Mouse (Mus musculus) heart, postnatal 0 days (tissue): ENCODE results near the gene Rufy4. TPM values are rescaled to one million over a fixed set of nuclear protein-coding genes. Genes with fewer than 3 reads are reported as not detected.

Experiments used
- ATAC-seq: fragments of 200-750 bp; cut with Nextera tagmentation; 2 replicates; pipeline ENCODE4 v1.8.0; 2017; ENCODE audit warnings: low read depth, moderate number of reproducible peaks, moderate library complexity; ENCODE audit not compliant: insufficient read depth
- DNase-seq: peaks from one replicate; pipeline ENCODE4 v3.0.0-alpha.2; 2016; ENCODE audit warnings: low spot score
- H3K27ac ChIP-seq: fragments of 300-500 bp; sonication (generic); 2 replicates; pipeline ENCODE4 v1.5.1; 2014; ENCODE audit warnings: low read depth, mild to moderate bottlenecking
- H3K27me3 ChIP-seq: fragments of 300-500 bp; sonication (generic); 2 replicates; pipeline ENCODE4 v1.6.1; 2014; ENCODE audit warnings: low read length, mixed read lengths; ENCODE audit not compliant: control insufficient read depth, insufficient read depth
- H3K36me3 ChIP-seq: fragments of 300-500 bp; sonication (generic); replicated peaks from 2 replicates; pipeline ENCODE4 v1.6.1; 2014; ENCODE audit warnings: low read length, mixed read lengths; ENCODE audit not compliant: control insufficient read depth, insufficient read depth
- H3K4me1 ChIP-seq: fragments of 300-500 bp; sonication (generic); 2 replicates; pipeline ENCODE4 v1.6.1; 2014; ENCODE audit warnings: antibody characterized with exemption; ENCODE audit not compliant: control insufficient read depth, insufficient read depth
- H3K4me2 ChIP-seq: fragments of 300-500 bp; sonication (generic); 2 replicates; pipeline ENCODE4 v1.6.1; 2014; ENCODE audit warnings: low read depth, mild to moderate bottlenecking, low read length, moderate library complexity
- H3K4me3 ChIP-seq: fragments of 300-500 bp; sonication (generic); 2 replicates; pipeline ENCODE4 v1.5.1; 2014; ENCODE audit warnings: low read depth, low read length
- H3K9ac ChIP-seq: fragments of 300-500 bp; sonication (generic); replicated peaks from 2 replicates; pipeline ENCODE4 v1.6.1; 2014; ENCODE audit warnings: low read depth, low read length, mixed read lengths
- H3K9me3 ChIP-seq: fragments of 300-500 bp; sonication (generic); replicated peaks from 2 replicates; pipeline ENCODE4 v1.6.1; 2016; ENCODE audit warnings: low read length; ENCODE audit not compliant: control insufficient read depth
- CTCF ChIP-seq: IDR thresholded peaks from 2 replicates; pipeline ENCODE4 v1.5.1; 2016; ENCODE audit warnings: antibody characterized with exemption, control low read depth, low read depth
- EP300 ChIP-seq: IDR thresholded peaks from 2 replicates; pipeline ENCODE4 v1.6.1; 2016; ENCODE audit warnings: antibody characterized with exemption, low read depth
- WGBS: fragments of 180-500 bp; shearing (Covaris S2); extraction: QIAGEN DNeasy Blood & Tissue Kit; methylation state at CpG from one replicate; pipeline ENCODE4 v1.1.7; 2014; 5-methylcytosine and 5-hydroxymethylcytosine counted together
- polyA plus RNA-seq: library from polyadenylated mRNA; unstranded; fragments of >200 nt; fragmentation: Nextera tagmentation; extraction: Ambion mirVana; gene quantifications from 2 replicates; pipeline ENCODE4 v1.2.1, GENCODE M21; 2015
- total RNA-seq: library from RNA; depleted of rRNA; stranded (reverse); fragments of >200 nt; gene quantifications from 2 replicates; pipeline ENCODE4 v1.2.3, GENCODE M21; 2014; ENCODE audit warnings: low replicate concordance

Gene Rufy4
- total and polyA plus RNA-seq, 2 experiments from 2014 or later: 0.37 TPM; not detected in 1

GRCm38 (mm10) chr1:74084065-74084705 lies 41.2 kb upstream of the Rufy4 start:
- Histone ChIP-seq H3K36me3 (no peaks in the 10 kb centered on the region), H3K27me3 (no peaks in the 10 kb centered on the region)
- peak; percentile 16; the same call in 1 of the 2 replicates for ATAC-seq

DNA sequence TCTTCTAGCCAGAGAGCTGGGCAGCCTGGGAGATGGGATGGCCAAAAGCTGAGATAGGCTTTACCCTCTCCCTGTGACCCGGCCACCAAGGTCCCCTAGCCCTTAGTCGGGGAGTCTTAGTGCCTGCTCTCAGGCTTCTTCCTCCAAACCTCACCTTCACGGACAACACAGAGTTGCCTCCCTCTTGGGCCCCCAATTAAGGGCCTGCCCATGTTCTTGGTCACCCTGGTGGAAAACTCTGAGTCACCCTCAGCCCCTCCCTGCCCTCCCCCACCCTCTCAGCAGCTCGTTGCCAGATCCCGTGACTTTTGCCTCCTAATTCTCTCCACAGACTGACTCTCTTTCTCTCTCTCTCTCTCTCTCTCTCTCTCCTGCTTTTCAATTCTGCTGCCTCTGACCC lies 40.6 kb upstream of the Rufy4 start:
- Histone ChIP-seq H3K27me3 (no peaks in the 10 kb centered on the region), H3K4me3 (no peak overlapping the region), H3K27ac (peak overlapping the region; percentile 32), H3K9ac (no peak overlapping the region), H3K36me3 (no peaks in the 10 kb centered on the region), H3K4me1 (peaks cover 26% of the 10 kb centered on the region), H3K4me2 (no peak overlapping the region), H3K9me3 (no peaks in the 10 kb centered on the region)
- no peak for TF ChIP-seq CTCF
- no peak for TF ChIP-seq EP300
- 52% methylated on average over 5 of the region's 5 CpGs for WGBS
- DNase-seq: no peak
- ATAC-seq: peak; percentile 34

More at GRCm38 (mm10) chr1:74084065-74084705, 41.2 kb upstream of the Rufy4 start:
- no peak overlapping the region for H3K4me2 ChIP-seq
- 64% methylated on average over 6 of the region's 6 CpGs for WGBS
- H3K9ac ChIP-seq: no peak overlapping the region
- H3K4me1 ChIP-seq: peaks cover 26% of the 10 kb centered on the region
- TF ChIP-seq EP300 (no peak), CTCF (no peak)
- no peaks in the 10 kb centered on the region for H3K9me3 ChIP-seq
- H3K27ac ChIP-seq: peak overlapping the region; percentile 5
- H3K4me3 ChIP-seq: no peak overlapping the region
- no peak for DNase-seq

DNA sequence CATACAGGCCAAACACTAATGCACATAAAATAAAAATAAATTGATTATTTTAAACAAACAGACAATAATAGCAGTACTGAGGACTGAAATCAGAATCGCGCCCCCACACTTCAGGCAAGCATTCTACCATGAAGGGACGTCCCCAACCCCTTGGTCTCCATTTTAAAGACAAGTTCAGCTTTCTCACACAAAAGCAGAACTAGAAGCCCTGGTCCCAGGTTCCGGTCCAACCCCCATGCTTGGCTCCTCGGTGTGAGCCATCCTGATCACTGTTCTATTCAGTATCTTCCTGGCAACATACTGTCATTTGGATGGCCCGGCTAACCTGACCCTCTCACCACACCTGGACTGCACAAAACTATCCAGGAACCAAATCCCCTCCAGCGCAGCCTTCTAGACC lies 39.8 kb upstream of the Rufy4 start:
- Histone ChIP-seq H3K9ac (no peak overlapping the region), H3K4me2 (no peak overlapping the region), H3K9me3 (no peaks in the 10 kb centered on the region), H3K4me3 (no peak overlapping the region), H3K27ac (no peak overlapping the region), H3K27me3 (no peaks in the 10 kb centered on the region), H3K4me1 (peaks cover 26% of the 10 kb centered on the region), H3K36me3 (no peaks in the 10 kb centered on the region)
- 94% methylated on average over 7 of the region's 7 CpGs for WGBS
- ATAC-seq (no peak), DNase-seq (no peak)
- no peak for TF ChIP-seq CTCF
- TF ChIP-seq EP300: no peak

- Histone ChIP-seq H3K36me3 (no peaks in the 10 kb centered on the region), H3K4me3 (no peak overlapping the region), H3K9ac (no peak overlapping the region), H3K4me2 (no peak overlapping the region), H3K27me3 (no peaks in the 10 kb centered on the region), H3K9me3 (no peaks in the 10 kb centered on the region), H3K27ac (no peak overlapping the region), H3K4me1 (peaks cover 33% of the 10 kb centered on the region)
- 63% methylated on average over 1 of the region's 1 CpGs for WGBS
- ATAC-seq (no peak), DNase-seq (no peak)
- no peak for TF ChIP-seq CTCF
- TF ChIP-seq EP300: no peak
Observed at GRCm38 (mm10) chr1:74088569-74088968, 36.8 kb upstream of the Rufy4 start.

- Histone ChIP-seq H3K4me1 (peaks cover 36% of the 10 kb centered on the region), H3K4me3 (peak overlapping the region; percentile 21), H3K9ac (no peak overlapping the region), H3K4me2 (peak overlapping the region; percentile 26; the same call in 1 of the 2 replicates), H3K9me3 (no peaks in the 10 kb centered on the region), H3K36me3 (no peaks in the 10 kb centered on the region), H3K27me3 (no peaks in the 10 kb centered on the region), H3K27ac (no peak overlapping the region)
- DNase-seq (no peak), ATAC-seq (no peak)
- TF ChIP-seq CTCF: no peak
- TF ChIP-seq EP300: no peak
- 61% methylated on average over 7 of the region's 7 CpGs for WGBS
Observed at GRCm38 (mm10) chr1:74090329-74090728, 35.0 kb upstream of the Rufy4 start.

GRCm38 (mm10) chr1:74091138-74091537 lies 34.2 kb upstream of the Rufy4 start:
- H3K4me1 ChIP-seq: peaks cover 42% of the 10 kb centered on the region
- H3K27ac ChIP-seq: peak overlapping the region; percentile 55
- TF ChIP-seq CTCF (no peak), EP300 (no peak)
- DNase-seq (no peak), ATAC-seq (no peak)
- H3K4me3 ChIP-seq: peak overlapping the region; percentile 21
- H3K9me3 ChIP-seq: no peaks in the 10 kb centered on the region
- H3K4me2 ChIP-seq: peak overlapping the region; percentile 26; the same call in 1 of the 2 replicates
- H3K36me3 ChIP-seq: no peaks in the 10 kb centered on the region
- 30% methylated on average over 7 of the region's 7 CpGs for WGBS
- no peak overlapping the region for H3K9ac ChIP-seq
- no peaks in the 10 kb centered on the region for H3K27me3 ChIP-seq
